ENCODE assay signal across 18 mouse cellular contexts in the genomic region with DNA sequence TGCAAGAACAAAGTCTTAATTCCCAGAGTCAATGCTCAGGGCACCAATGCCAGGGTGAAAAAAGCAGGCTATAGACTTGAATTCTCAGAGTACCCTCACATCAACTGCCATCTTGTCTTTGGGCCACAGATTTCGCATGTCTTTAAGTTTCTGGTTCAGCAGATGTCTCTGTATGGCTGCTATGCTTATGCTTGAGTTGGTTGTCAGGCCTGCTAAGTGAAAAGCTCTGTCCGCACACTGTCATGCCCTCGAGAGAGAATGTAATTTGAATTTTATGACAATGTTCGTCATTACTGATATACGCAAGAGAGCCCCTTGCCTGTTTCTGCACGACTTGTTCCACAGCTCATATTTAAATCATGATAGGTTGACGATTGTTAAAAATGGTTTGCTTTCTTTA.
"Had no signal": no experiment of that assay in that cellular context is flagged by ENCODE, and none has a peak within 500 bp of the region (broad histone marks: within the 10 kb centered on the region; RNA-seq: fewer than 3 reads in every experiment).

No protein-coding gene starts in this region.

- H3K36me3 ChIP-seq: midbrain, embryonic 10.5 days; midbrain, embryonic 13.5 days; midbrain, embryonic 15.5 days; neural tube, embryonic 13.5 days; neural tube, embryonic 15.5 days had no signal

- ATAC-seq: midbrain, embryonic 13.5 days; midbrain, embryonic 15.5 days had no signal

- H3K4me1 ChIP-seq: midbrain, embryonic 10.5 days; midbrain, embryonic 13.5 days; midbrain, embryonic 15.5 days; neural tube, embryonic 15.5 days had no signal

- H3K27ac ChIP-seq: liver, embryonic 14.5 days; midbrain, embryonic 10.5 days; midbrain, embryonic 13.5 days; midbrain, embryonic 15.5 days; neural tube, embryonic 13.5 days; neural tube, embryonic 15.5 days had no signal

- H3K4me2 ChIP-seq: lung, embryonic 14.5 days; midbrain, embryonic 13.5 days; midbrain, embryonic 15.5 days; neural tube, embryonic 13.5 days; neural tube, embryonic 15.5 days had no signal

- H3K9me3 ChIP-seq: midbrain, embryonic 10.5 days; midbrain, embryonic 13.5 days; midbrain, embryonic 15.5 days; neural tube, embryonic 13.5 days; neural tube, embryonic 15.5 days had no signal

- DNase-seq: lung, adult 18-20 months; lung, embryonic 14.5 days; lung, postnatal 10 days; lung, postnatal 4 days; right cerebral cortex, adult 18-20 months; right cerebral cortex, postnatal 25 days; right cerebral cortex, postnatal 4 days; spleen, adult 18-20 months; thymus, adult 2 months; thymus, postnatal 25 days; thymus, postnatal 4 days had no signal

- H3K9ac ChIP-seq: liver, embryonic 14.5 days; lung, embryonic 14.5 days; midbrain, embryonic 13.5 days; midbrain, embryonic 15.5 days; neural tube, embryonic 13.5 days; neural tube, embryonic 15.5 days had no signal

- H3K4me3 ChIP-seq: midbrain, embryonic 10.5 days; midbrain, embryonic 13.5 days; midbrain, embryonic 15.5 days; myocyte; neural tube, embryonic 13.5 days; neural tube, embryonic 15.5 days had no signal

- H3K27me3 ChIP-seq: midbrain, embryonic 13.5 days; midbrain, embryonic 15.5 days; neural tube, embryonic 13.5 days; neural tube, embryonic 15.5 days had no signal
